Mouse (Mus musculus) liver, adult 2 months (tissue): ENCODE data around the gene Dennd2d.

Experiments
- CTCF ChIP-seq: fragments of 200-500 bp; IDR thresholded peaks from 2 replicates; pipeline ENCODE4 v1.5.1; 2011; ENCODE audit warnings: low read depth, low read length, control low read depth
- POLR2A ChIP-seq: fragments of 200-500 bp; IDR thresholded peaks from 2 replicates; pipeline ENCODE4 v1.6.1; 2011; ENCODE audit warnings: low read length, control low read depth; ENCODE audit not compliant: insufficient read depth; ENCODE audit errors: extremely low read depth

DNA sequence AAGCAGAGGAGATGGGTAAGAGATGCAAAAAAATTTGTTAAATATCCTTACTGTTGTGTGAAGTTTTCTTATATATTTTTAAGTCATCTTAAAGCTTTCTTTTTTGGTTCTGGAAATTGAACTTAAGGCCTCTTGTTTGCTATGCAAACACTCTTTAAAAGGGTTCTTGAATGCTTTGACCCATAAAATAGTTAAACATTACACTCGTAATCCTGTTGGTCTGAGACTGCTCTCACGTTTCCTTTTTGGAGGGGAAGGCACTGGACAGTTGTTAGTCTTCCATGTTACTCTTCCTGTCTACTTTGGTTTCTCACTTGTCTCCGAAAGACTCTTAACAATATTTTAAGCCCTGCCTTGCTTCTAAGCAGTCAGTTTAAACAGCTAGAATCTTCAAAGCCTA, 66.8 kb downstream of the Dennd2d start:
- TF ChIP-seq CTCF (no peak), POLR2A (no peak)
